Mouse (Mus musculus) forebrain, postnatal 0 days (tissue): ENCODE results near the gene Podnl1. TPM values are rescaled to one million over a fixed set of nuclear protein-coding genes. Genes with fewer than 3 reads are reported as not detected.
A peak's percentile ranks its signal among the peaks of the same experiment; 100 is the strongest.

Experiments
- ATAC-seq: fragments of 200-750 bp; cut with Nextera tagmentation; 2 replicates; pipeline ENCODE4 v1.8.0; 2017; ENCODE audit warnings: mild to moderate bottlenecking, moderate library complexity
- DNase-seq: peaks from one replicate; pipeline ENCODE4 v3.0.0-alpha.2; 2015
- H3K27ac ChIP-seq: fragments of 300-500 bp; sonication (generic); 2 replicates; pipeline ENCODE4 v1.5.1; 2014; ENCODE audit warnings: low read depth, mild to moderate bottlenecking, antibody characterized with exemption, low read length, moderate library complexity, mixed read lengths
- H3K27me3 ChIP-seq: fragments of 300-500 bp; sonication (generic); 2 replicates; pipeline ENCODE4 v1.6.1; 2014; ENCODE audit warnings: mild to moderate bottlenecking, low read length, mixed read lengths; ENCODE audit not compliant: insufficient read depth
- H3K36me3 ChIP-seq: fragments of 300-500 bp; sonication (generic); 2 replicates; pipeline ENCODE4 v1.6.1; 2014; ENCODE audit warnings: mild to moderate bottlenecking, moderate library complexity; ENCODE audit not compliant: insufficient read depth
- H3K4me1 ChIP-seq: fragments of 300-500 bp; sonication (generic); 2 replicates; pipeline ENCODE4 v1.6.1; 2014; ENCODE audit warnings: antibody characterized with exemption; ENCODE audit not compliant: insufficient read depth
- H3K4me2 ChIP-seq: fragments of 300-500 bp; sonication (generic); 2 replicates; pipeline ENCODE4 v1.6.1; 2014; ENCODE audit warnings: low read depth, mild to moderate bottlenecking, moderate library complexity
- H3K4me3 ChIP-seq: fragments of 300-500 bp; sonication (generic); 2 replicates; pipeline ENCODE4 v1.5.1; 2014; ENCODE audit warnings: low read depth, low read length, mixed read lengths
- H3K9ac ChIP-seq: fragments of 300-500 bp; sonication (generic); 2 replicates; pipeline ENCODE4 v1.6.1; 2014; ENCODE audit warnings: mild to moderate bottlenecking
- H3K9me3 ChIP-seq: fragments of 300-500 bp; sonication (generic); 2 replicates; pipeline ENCODE4 v1.6.1; 2016; ENCODE audit warnings: low read length
- CTCF ChIP-seq: sonication (generic); IDR thresholded peaks from 2 replicates; pipeline ENCODE4 v1.5.1; 2016; ENCODE audit warnings: antibody characterized with exemption, control low read depth, low read depth
- WGBS: fragments of 180-500 bp; shearing (Covaris S2); extraction: QIAGEN DNeasy Blood & Tissue Kit; methylation state at CpG from one replicate; pipeline ENCODE4 v1.1.7; 2014; 5-methylcytosine and 5-hydroxymethylcytosine counted together
- polyA plus RNA-seq: library from polyadenylated mRNA; unstranded; fragments of >200 nt; fragmentation: Nextera tagmentation; extraction: Ambion mirVana; gene quantifications from 2 replicates; pipeline ENCODE4 v1.2.1, GENCODE M21; 2015
- total RNA-seq: library from RNA; depleted of rRNA; stranded (reverse); fragments of >200 nt; gene quantifications from 2 replicates; pipeline ENCODE4 v1.2.3, GENCODE M21; 2014

Podnl1 gene
- total and polyA plus RNA-seq, 2 experiments from 2014 or later = 0.23 to 0.24 TPM

- Histone ChIP-seq H3K27ac (peak overlapping the region; percentile 47; the same call in 1 of the 2 replicates), H3K4me1 (peaks cover 18% of the 10 kb centered on the region), H3K9me3 (no peaks in the 10 kb centered on the region), H3K36me3 (peaks cover 27% of the 10 kb centered on the region), H3K4me2 (peak overlapping the region; percentile 88), H3K27me3 (no peaks in the 10 kb centered on the region), H3K9ac (peak overlapping the region; percentile 79), H3K4me3 (peak overlapping the region; percentile 63)
- 8% methylated on average over 14 of the region's 14 CpGs for WGBS
- ATAC-seq (no peak; the same call in 1 of the 2 replicates), DNase-seq (peak; percentile 17)
- no peak; the same call in 1 of the 2 replicates for TF ChIP-seq CTCF
Observed at GRCm38 (mm10) chr8:84147324-84147766, 21.6 kb downstream of the Podnl1 start.

- DNase-seq (peak; percentile 97), ATAC-seq (peak; percentile 98)
- Histone ChIP-seq H3K36me3 (peaks cover 21% of the 10 kb centered on the region), H3K27me3 (no peaks in the 10 kb centered on the region), H3K9ac (peak within 1 kb of the TSS; percentile 79), H3K4me2 (peak within 1 kb of the TSS; percentile 88), H3K4me1 (peaks cover 18% of the 10 kb centered on the region), H3K27ac (peak within 1 kb of the TSS; percentile 47; the same call in 1 of the 2 replicates), H3K4me3 (peak within 1 kb of the TSS; percentile 63), H3K9me3 (no peaks in the 10 kb centered on the region)
- no peak for TF ChIP-seq CTCF
- 18% methylated on average over 49 of the region's 49 CpGs for WGBS
Observed at GRCm38 (mm10) chr8:84147769-84148530, 22.2 kb downstream of the Podnl1 start, which contains the start of the genes Cc2d1a and 4930432K21Rik. Cc2d1a (minus strand) TSS chr8:84147936. 4930432K21Rik (plus strand) TSS chr8:84148025.

- DNase-seq (no peak), ATAC-seq (no peak)
- Histone ChIP-seq H3K9me3 (no peaks in the 10 kb centered on the region), H3K36me3 (peaks cover 15% of the 10 kb centered on the region), H3K4me1 (peaks cover 18% of the 10 kb centered on the region), H3K4me3 (peak overlapping the region; percentile 63; the same call in 1 of the 2 replicates), H3K27ac (no peak overlapping the region), H3K27me3 (no peaks in the 10 kb centered on the region), H3K4me2 (peak overlapping the region; percentile 88), H3K9ac (no peak overlapping the region)
- 85% methylated on average over 5 of the region's 5 CpGs for WGBS
- no peak for TF ChIP-seq CTCF
Observed at GRCm38 (mm10) chr8:84148531-84148850, 22.7 kb downstream of the Podnl1 start.

- no peak for ATAC-seq
- Histone ChIP-seq H3K27me3 (no peaks in the 10 kb centered on the region), H3K4me3 (no peak overlapping the region), H3K9ac (no peak overlapping the region), H3K27ac (no peak overlapping the region), H3K4me2 (no peak overlapping the region), H3K4me1 (peaks cover 18% of the 10 kb centered on the region), H3K36me3 (peaks cover 8% of the 10 kb centered on the region; the same call in 1 of the 2 replicates), H3K9me3 (no peaks in the 10 kb centered on the region)
- WGBS = 82% methylated on average over 3 of the region's 3 CpGs
- no peak for DNase-seq
- TF ChIP-seq CTCF = no peak
Observed at GRCm38 (mm10) chr8:84149181-84149580, 23.4 kb downstream of the Podnl1 start.

GRCm38 (mm10) chr8:84157620-84158019 is 31.8 kb downstream of the Podnl1 start:
- 94% methylated on average over 4 of the region's 4 CpGs for WGBS
- Histone ChIP-seq H3K4me1 (no peaks in the 10 kb centered on the region), H3K27ac (no peak overlapping the region), H3K36me3 (peaks cover 13% of the 10 kb centered on the region; the same call in 1 of the 2 replicates), H3K4me3 (no peak overlapping the region), H3K27me3 (no peaks in the 10 kb centered on the region), H3K9me3 (no peaks in the 10 kb centered on the region), H3K9ac (no peak overlapping the region), H3K4me2 (no peak overlapping the region)
- DNase-seq (no peak), ATAC-seq (no peak)
- TF ChIP-seq CTCF = no peak

GRCm38 (mm10) chr8:84167696-84168095 is 41.9 kb downstream of the Podnl1 start:
- no peak for ATAC-seq
- Histone ChIP-seq H3K4me1 (no peaks in the 10 kb centered on the region), H3K27me3 (no peaks in the 10 kb centered on the region), H3K27ac (no peak overlapping the region), H3K4me3 (no peak overlapping the region), H3K9ac (no peak overlapping the region), H3K4me2 (no peak overlapping the region), H3K36me3 (peaks cover 23% of the 10 kb centered on the region), H3K9me3 (no peaks in the 10 kb centered on the region)
- 91% methylated on average over 2 of the region's 2 CpGs for WGBS
- no peak for DNase-seq
- TF ChIP-seq CTCF = no peak

- H3K4me3 ChIP-seq = no peak overlapping the region
- no peaks in the 10 kb centered on the region for H3K9me3 ChIP-seq
- no peak overlapping the region for H3K9ac ChIP-seq
- TF ChIP-seq CTCF = no peak
- no peak overlapping the region for H3K27ac ChIP-seq
- H3K4me1 ChIP-seq = no peaks in the 10 kb centered on the region
- ATAC-seq (no peak), DNase-seq (no peak)
- 77% methylated on average over 5 of the region's 5 CpGs for WGBS
- H3K27me3 ChIP-seq = no peaks in the 10 kb centered on the region
- peaks cover 36% of the 10 kb centered on the region for H3K36me3 ChIP-seq
- no peak overlapping the region for H3K4me2 ChIP-seq
Observed at GRCm38 (mm10) chr8:84170096-84170495, 44.3 kb downstream of the Podnl1 start.
